Mouse (Mus musculus): ENCODE data around the gene Irf4.
A peak's percentile ranks its signal among the peaks of the same experiment; 100 is the strongest.

The Irf4 gene

GRCm38 (mm10) chr13:30749021-30749556, at the start of gene Irf4:
Irf4 (plus strand) TSS chr13:30749226.
- DNase-seq (ENCODE audit: low read depth, low spot score): peak; percentile 57

GRCm38 (mm10) chr13:30702695-30703094, 46.3 kb upstream of the Irf4 start:
- no peak for DNase-seq (ENCODE audit: low read depth, low spot score)

GRCm38 (mm10) chr13:30704246-30705095, 44.6 kb upstream of the Irf4 start:
- DNase-seq (ENCODE audit: low read depth, low spot score): no peak

GRCm38 (mm10) chr13:30711066-30711465, 38.0 kb upstream of the Irf4 start:
- no peak for DNase-seq (ENCODE audit: low read depth, low spot score)

GRCm38 (mm10) chr13:30711711-30712110, 37.3 kb upstream of the Irf4 start:
- DNase-seq (ENCODE audit: low read depth, low spot score): no peak

GRCm38 (mm10) chr13:30712280-30712679, 36.7 kb upstream of the Irf4 start:
- no peak for DNase-seq (ENCODE audit: low read depth, low spot score)

GRCm38 (mm10) chr13:30713621-30714020, 35.4 kb upstream of the Irf4 start:
- DNase-seq (ENCODE audit: low read depth, low spot score): no peak

GRCm38 (mm10) chr13:30714552-30714951, 34.5 kb upstream of the Irf4 start:
- DNase-seq (ENCODE audit: low read depth, low spot score): no peak

GRCm38 (mm10) chr13:30715060-30715459, 34.0 kb upstream of the Irf4 start:
- no peak for DNase-seq (ENCODE audit: low read depth, low spot score)

GRCm38 (mm10) chr13:30715573-30715972, 33.5 kb upstream of the Irf4 start:
- no peak for DNase-seq (ENCODE audit: low read depth, low spot score)

GRCm38 (mm10) chr13:30716611-30717010, 32.4 kb upstream of the Irf4 start:
- no peak for DNase-seq (ENCODE audit: low read depth, low spot score)

- no peak for DNase-seq (ENCODE audit: low read depth, low spot score)
Observed at GRCm38 (mm10) chr13:30722601-30723000, 26.4 kb upstream of the Irf4 start.

- DNase-seq (ENCODE audit: low read depth, low spot score): no peak
Observed at GRCm38 (mm10) chr13:30723258-30723657, 25.8 kb upstream of the Irf4 start.

GRCm38 (mm10) chr13:30723858-30724257, 25.2 kb upstream of the Irf4 start:
- DNase-seq (ENCODE audit: low read depth, low spot score): no peak

- no peak for DNase-seq (ENCODE audit: low read depth, low spot score)
Observed at GRCm38 (mm10) chr13:30724691-30725271, 24.2 kb upstream of the Irf4 start.

- DNase-seq (ENCODE audit: low read depth, low spot score): no peak
Observed at GRCm38 (mm10) chr13:30726879-30727278, 22.1 kb upstream of the Irf4 start.

GRCm38 (mm10) chr13:30728155-30728554, 20.9 kb upstream of the Irf4 start:
- DNase-seq (ENCODE audit: low read depth, low spot score): no peak

GRCm38 (mm10) chr13:30729245-30729644, 19.8 kb upstream of the Irf4 start:
- no peak for DNase-seq (ENCODE audit: low read depth, low spot score)

GRCm38 (mm10) chr13:30730104-30730793, 18.8 kb upstream of the Irf4 start:
- no peak for DNase-seq (ENCODE audit: low read depth, low spot score)

- no peak for DNase-seq (ENCODE audit: low read depth, low spot score)
Observed at GRCm38 (mm10) chr13:30732709-30733445, 16.1 kb upstream of the Irf4 start.

GRCm38 (mm10) chr13:30736721-30737120, 12.3 kb upstream of the Irf4 start:
- no peak for DNase-seq (ENCODE audit: low read depth, low spot score)

GRCm38 (mm10) chr13:30737257-30737656, 11.8 kb upstream of the Irf4 start:
- DNase-seq (ENCODE audit: low read depth, low spot score): no peak
